Mouse (Mus musculus): ENCODE results near the gene C730034F03Rik. TPM values are rescaled to one million over a fixed set of nuclear protein-coding genes. Genes with fewer than 3 reads are reported as not detected.

The C730034F03Rik gene
- total RNA-seq, 2 experiments from 2014 or later = 1.8 to 3.4 TPM

DNA sequence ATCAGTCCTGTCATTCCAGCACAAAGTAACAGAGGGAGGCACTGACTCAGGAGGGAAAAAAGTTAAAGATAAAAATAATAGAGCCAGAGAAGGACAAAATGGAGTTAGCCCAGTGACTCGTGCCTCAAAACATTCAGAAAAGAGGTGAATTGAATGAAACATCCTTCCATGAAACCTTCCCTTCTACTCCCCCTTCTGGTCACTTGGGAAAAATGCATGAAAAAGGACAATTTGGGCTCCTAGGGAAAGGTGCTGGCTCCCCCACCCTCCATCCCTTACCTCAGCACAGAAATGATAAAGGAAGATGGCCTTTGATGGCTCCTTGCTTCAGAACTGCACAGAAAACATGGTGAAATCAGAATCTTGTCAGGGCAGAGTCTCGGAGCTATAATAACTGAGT is 39.2 kb downstream of the C730034F03Rik start:
- TF ChIP-seq CTCF (conservative IDR thresholded peaks at IDR 0.05) = peak; percentile 87
- Histone ChIP-seq H3K27ac (no peak overlapping the region), H3K4me3 (no peak overlapping the region)
- DNase-seq (ENCODE audit: low spot score in 2 of 2) = no peak

DNA sequence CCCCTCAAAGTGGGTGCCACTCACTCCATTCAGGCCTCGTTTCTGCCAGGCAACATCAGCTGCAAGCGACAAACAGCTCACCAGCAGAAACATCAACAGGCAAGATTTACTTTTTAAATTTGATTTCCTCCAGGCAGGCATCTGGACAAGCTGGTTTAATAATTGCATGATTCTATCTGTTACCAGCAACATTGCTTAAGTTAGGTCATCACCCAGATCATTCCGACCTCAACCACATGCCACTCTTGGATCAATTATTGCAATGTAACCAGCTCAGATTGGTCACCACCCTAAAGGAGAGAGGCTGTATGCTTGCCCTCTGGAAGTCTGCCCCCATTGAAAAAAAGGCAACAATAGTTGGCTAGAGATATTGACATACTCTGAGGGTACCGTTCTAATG is 42.1 kb downstream of the C730034F03Rik start:
- Histone ChIP-seq H3K27ac (no peak overlapping the region), H3K4me3 (no peak overlapping the region)
- DNase-seq (ENCODE audit: low spot score in 2 of 2) = no peak
- no peak for TF ChIP-seq CTCF (conservative IDR thresholded peaks at IDR 0.05)

DNA sequence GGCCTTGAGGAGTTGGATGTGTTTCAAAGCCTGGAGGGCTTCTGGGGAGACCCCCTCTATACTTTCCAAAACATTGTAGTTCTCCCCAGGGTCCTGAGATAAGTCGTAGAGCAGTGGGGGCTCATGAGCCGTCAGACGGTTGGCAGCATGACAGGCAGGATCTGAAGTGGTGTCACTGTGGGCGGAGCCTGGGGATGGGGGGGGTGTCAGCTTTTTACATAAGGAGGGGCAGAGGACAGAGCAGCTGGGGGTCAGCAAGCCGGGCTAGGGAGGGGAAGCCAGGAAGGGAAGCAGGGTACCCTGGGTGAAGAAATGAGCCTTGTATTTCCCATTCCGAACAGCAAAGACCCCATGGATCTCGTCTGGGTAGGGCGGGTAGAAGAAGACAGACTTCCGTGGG is 44.0 kb downstream of the C730034F03Rik start:
- no peak for TF ChIP-seq CTCF (conservative IDR thresholded peaks at IDR 0.05)
- Histone ChIP-seq H3K4me3 (no peak overlapping the region), H3K27ac (no peak overlapping the region)
- DNase-seq (ENCODE audit: low spot score in 2 of 2) = no peak

DNA sequence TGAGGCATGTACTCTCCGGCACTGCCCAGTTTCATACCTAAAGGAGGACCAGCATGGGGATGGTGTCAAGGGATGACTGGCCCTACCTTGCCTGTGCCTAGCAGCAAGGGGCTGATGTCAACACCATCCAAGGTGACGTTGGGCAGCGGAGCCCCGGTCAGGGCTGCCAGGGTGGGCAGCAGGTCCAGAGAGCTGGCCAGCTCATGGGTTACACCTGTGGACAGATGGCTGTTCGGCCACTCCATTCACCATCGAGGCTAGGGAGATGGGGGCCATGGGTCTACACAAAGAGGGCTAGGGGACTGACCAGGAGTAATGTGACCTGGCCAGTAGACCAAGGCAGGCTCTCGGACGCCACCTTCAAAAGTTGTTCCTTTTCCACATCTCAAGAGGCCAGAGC is 44.5 kb downstream of the C730034F03Rik start:
- no peak for TF ChIP-seq CTCF (conservative IDR thresholded peaks at IDR 0.05)
- DNase-seq (ENCODE audit: low spot score in 2 of 2) = no peak
- Histone ChIP-seq H3K27ac (no peak overlapping the region), H3K4me3 (no peak overlapping the region)

DNA sequence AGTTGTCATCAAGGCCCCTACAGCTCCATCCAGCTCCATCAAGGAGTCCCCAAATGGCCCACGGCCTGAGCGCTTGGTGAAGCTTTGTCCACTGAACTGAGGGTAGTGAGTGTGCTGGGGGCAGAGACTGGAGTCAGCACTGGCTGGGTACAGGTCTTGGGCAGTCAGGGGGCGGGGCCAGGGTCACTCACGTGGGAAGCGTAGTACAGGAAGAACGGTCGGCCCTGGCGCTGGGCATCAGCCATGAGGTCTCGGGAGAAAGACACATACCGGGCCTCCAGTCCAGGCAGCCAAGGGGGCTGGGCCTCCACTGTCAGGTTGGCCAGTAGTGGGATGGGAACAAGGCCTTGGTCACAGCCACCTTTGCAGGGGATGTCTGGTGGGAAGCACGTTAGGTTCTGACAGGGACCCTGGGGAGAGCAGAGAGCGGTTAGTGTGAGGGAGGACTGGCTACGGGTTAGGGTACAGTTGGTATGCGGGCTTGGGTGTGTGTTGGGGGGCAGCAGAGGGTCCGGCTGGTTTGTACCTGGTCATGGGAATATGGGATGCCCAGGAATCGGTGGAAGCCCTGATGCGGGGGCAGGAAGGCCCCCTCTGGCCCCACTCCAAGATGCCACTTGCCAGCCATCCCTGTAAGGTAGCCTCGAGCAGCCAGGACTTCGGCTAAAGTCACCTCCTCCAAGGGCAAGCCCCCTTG is 45.4 kb downstream of the C730034F03Rik start:
- peak overlapping the region; percentile 57; the same call in 1 of the 2 replicates for H3K4me3 ChIP-seq
- no peak for TF ChIP-seq CTCF (conservative IDR thresholded peaks at IDR 0.05)
- H3K27ac ChIP-seq = no peak overlapping the region; the same call in 1 of the 2 replicates
- no peak for DNase-seq (ENCODE audit: low spot score in 2 of 2)

DNA sequence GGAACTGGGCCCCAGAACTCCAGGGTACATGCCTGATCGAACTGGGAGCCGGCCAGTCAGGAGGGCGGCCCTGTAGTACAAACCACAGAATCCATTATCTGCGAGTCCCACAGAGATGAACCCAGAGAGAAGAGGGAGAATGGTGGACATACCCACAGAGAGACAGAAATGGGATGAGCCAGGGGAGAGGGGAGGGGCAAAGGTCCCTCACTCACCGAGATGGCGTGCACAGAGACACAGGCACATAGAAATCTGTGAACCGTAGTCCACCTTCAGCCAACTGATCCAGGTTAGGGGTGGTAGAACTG is 45.9 kb downstream of the C730034F03Rik start:
- Histone ChIP-seq H3K27ac (peak overlapping the region; percentile 98; the same call in 1 of the 2 replicates), H3K4me3 (peak overlapping the region; percentile 57)
- DNase-seq (ENCODE audit: low spot score in 2 of 2) = no peak
- TF ChIP-seq CTCF (conservative IDR thresholded peaks at IDR 0.05) = no peak

DNA sequence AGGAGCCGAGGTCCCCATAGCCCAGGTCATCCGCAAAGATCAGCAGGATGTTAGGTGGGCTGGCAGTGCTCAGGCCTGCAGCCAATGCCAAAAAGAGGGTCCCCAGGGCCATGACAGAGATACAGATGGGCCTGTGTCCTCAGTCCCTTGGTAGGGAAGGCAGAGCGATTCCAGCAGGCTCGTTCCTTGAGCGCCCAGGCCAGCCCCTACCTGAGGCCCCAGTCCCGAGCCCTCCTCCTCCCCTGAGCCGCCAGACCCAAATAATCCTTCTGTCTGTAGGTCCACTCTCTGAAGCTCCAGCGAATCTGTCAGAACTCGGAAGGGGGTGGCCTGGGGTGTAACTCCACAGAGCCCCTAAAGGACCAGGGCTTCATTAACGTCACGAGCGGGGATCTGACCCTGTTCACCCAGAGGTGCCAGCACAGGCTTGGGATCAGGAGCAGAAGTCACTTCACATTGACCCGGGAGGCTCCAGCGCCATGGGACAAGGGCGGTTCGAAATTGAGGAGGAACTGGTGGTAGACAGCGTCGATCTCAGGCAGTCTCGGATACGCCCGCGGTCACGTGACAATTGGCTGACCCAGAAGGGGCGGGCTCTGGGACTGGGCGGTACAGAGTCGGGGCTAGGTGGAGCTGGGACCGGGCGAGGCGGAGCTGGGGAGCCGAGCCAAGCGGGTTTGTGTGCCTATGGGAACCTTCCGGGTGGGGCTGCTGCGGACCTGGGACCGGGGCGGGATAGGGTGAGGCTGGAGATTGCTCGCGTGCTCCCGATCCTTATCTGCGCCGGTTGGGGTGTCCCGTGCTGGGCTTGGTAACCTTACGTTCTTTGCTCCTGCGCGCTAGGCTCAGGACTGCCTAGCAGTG is 46.5 kb downstream of the C730034F03Rik start:
- H3K27ac ChIP-seq = peak overlapping the region; percentile 98
- peak; percentile 88 to 94 for DNase-seq (ENCODE audit: low spot score in 2 of 2)
- TF ChIP-seq CTCF (conservative IDR thresholded peaks at IDR 0.05) = no peak
- peak overlapping the region; percentile 57 for H3K4me3 ChIP-seq

DNA sequence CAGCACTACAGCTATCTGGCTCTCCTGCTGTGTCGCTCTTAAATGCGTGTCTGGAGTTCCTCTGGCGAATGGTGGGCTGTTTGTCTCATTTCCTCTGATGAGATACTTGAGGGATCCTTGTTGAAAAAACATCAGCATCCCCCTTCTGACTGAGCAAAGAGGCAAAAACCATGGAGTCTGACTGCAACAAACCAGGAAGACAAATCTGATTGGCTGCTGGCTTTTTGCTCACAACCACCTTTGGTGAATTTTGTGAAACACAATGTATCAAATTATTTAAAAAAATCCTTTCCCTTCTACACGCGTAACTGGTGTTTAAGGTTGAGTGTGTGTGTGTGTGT is 47.1 kb downstream of the C730034F03Rik start:
- no peak for TF ChIP-seq CTCF (conservative IDR thresholded peaks at IDR 0.05)
- DNase-seq (ENCODE audit: low spot score in 2 of 2) = no peak
- peak overlapping the region; percentile 57 for H3K4me3 ChIP-seq
- H3K27ac ChIP-seq = peak overlapping the region; percentile 98

DNA sequence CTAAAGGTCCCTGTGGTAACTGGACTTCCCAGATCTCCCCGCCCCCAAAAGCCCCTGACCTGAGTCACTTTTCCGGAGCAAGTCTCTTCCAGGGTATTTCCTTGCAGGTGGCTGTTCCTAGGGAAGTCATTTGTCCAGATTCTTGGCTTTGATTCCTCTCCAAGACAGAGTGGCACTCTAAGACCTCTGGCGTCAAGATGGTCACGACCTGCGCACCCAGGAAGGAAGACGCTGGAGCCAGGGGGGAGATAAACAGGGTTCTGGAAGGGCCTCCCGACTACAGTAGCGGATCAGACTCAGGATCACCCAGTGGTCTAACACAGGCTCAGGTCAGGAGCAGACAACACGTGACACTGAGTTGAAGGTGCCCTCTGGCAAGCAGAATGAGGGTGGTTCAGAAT is 47.7 kb downstream of the C730034F03Rik start, which contains the start of gene Arsa:
Arsa (minus strand) TSS at position 335 of the 401 bp plus-strand sequence.
- Histone ChIP-seq H3K27ac (peak within 1 kb of the TSS; percentile 98), H3K4me3 (peak within 1 kb of the TSS; percentile 57)
- no peak for TF ChIP-seq CTCF (conservative IDR thresholded peaks at IDR 0.05)
- DNase-seq (ENCODE audit: low spot score in 2 of 2) = no peak

DNA sequence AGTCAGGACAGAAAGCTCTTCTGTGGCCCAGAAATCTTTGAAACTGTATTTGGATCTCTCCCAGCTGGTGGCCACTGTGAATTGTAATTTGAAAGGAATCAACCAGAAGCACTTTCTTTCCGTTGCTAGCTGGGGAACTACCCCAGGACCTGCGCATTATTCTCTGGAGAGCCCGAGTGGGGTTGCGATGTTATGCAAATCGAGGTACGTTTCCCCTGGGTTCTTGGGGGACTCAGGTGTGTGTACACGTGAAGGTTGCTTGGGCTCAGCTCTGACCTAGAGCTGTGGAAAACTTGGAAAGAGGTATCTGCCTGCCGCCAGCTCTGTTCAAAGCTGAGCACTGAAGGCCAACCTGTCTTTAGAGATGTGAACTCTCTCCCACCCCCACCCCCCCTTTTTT is 48.4 kb downstream of the C730034F03Rik start:
- TF ChIP-seq CTCF (conservative IDR thresholded peaks at IDR 0.05) = no peak
- Histone ChIP-seq H3K27ac (0 out of 2 replicates have a peak overlapping the region, but pooled peaks have one; percentile 43), H3K4me3 (no peak overlapping the region)
- no peak for DNase-seq (ENCODE audit: low spot score in 2 of 2)

DNA sequence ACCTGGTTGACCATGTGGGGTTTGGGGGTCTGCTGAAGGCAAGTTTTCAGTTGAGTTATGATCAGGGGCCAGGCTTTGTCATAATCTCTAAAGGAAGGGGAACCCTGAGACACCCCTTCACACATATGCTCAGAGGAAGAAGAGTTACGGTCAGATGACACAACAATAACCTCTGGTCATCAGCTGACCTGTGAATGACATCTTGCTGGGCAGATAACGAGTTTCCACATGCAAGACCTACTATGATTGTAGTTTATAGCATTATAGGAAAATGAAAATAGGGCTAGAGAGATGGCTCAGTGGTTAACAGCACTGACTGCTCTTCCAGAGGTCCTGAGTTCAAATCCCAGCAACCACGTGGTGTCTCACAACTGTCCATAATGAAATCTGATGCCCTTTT is 49.2 kb downstream of the C730034F03Rik start:
- no peak for TF ChIP-seq CTCF (conservative IDR thresholded peaks at IDR 0.05)
- no peak overlapping the region for H3K27ac ChIP-seq

More for the DNA sequence above, 49.2 kb downstream of the C730034F03Rik start:
- no peak for DNase-seq (ENCODE audit: low spot score in 2 of 2)
- H3K4me3 ChIP-seq = no peak overlapping the region

Other genes starting within 250 kb of the C730034F03Rik start
- 10 to 100 TPM; 49.7 to 59.1 TPM for gene Plxnb2, start 248.8 kb upstream of the C730034F03Rik start, total RNA-seq (2021)
- gene Dennd6b, start 233.1 kb upstream of the C730034F03Rik start, total RNA-seq (2021) = 10 to 100 TPM; 39.6 to 41.5 TPM
- gene Ppp6r2, start 218.0 kb upstream of the C730034F03Rik start, total RNA-seq (2021) = 100 to 1,000 TPM; 170 to 172 TPM
- 100 to 1,000 TPM; 356 to 361 TPM for gene Sbf1, start 114.3 kb upstream of the C730034F03Rik start, total RNA-seq (2021)
- gene Adm2, start 106.9 kb upstream of the C730034F03Rik start, total RNA-seq (2021) = not detected
- not detected for gene Miox, start 95.2 kb upstream of the C730034F03Rik start, total RNA-seq (2021)
- 10 to 100 TPM; 14.8 to 20.0 TPM for gene Lmf2, start 73.9 kb upstream of the C730034F03Rik start, total RNA-seq (2021)
- 100 to 1,000 TPM in 1 of 2 experiments, 10 to 100 TPM in 1; 97.6 to 101 TPM for gene Ncaph2, start 73.9 kb upstream of the C730034F03Rik start, total RNA-seq (2021)
- gene Sco2, start 55.7 kb upstream of the C730034F03Rik start, total RNA-seq (2021) = 10 to 100 TPM; 28.7 to 33.3 TPM
- gene Tymp, start 52.5 kb upstream of the C730034F03Rik start, total RNA-seq (2021) = 1 to 10 TPM; 1.3 TPM
- 1 to 10 TPM; 1.9 to 2.9 TPM for gene Odf3b, start 50.3 kb upstream of the C730034F03Rik start, total RNA-seq (2021)
- under 1 TPM; 0.59 to 0.71 TPM for gene Klhdc7b, start 44.7 kb upstream of the C730034F03Rik start, total RNA-seq (2021)
- not detected for gene Syce3, start 19.1 kb upstream of the C730034F03Rik start, total RNA-seq (2021)
- 1 to 10 TPM; 1.3 to 3.1 TPM for gene Cpt1b, start 3.7 kb upstream of the C730034F03Rik start, total RNA-seq (2021)
- under 1 TPM in 1 of 2 experiments, not detected in 1; 0.66 TPM for gene Gm44502, start 107 bp downstream of the C730034F03Rik start, total RNA-seq (2021)
- gene Chkb, start 319 bp downstream of the C730034F03Rik start, total RNA-seq (2021) = 10 to 100 TPM; 38.9 to 48.2 TPM
- 100 to 1,000 TPM; 254 to 279 TPM for gene Mapk8ip2, start 24.3 kb downstream of the C730034F03Rik start, total RNA-seq (2021)
- 10 to 100 TPM; 29.2 to 31.4 TPM for gene Arsa, start 47.8 kb downstream of the C730034F03Rik start, total RNA-seq (2021)
- gene Shank3, start 70.0 kb downstream of the C730034F03Rik start, total RNA-seq (2021) = 100 to 1,000 TPM; 243 to 251 TPM
- 1 to 10 TPM in 1 of 2 experiments, under 1 TPM in 1; 0.92 to 1.3 TPM for gene Acr, start 138.7 kb downstream of the C730034F03Rik start, total RNA-seq (2021)
- 10 to 100 TPM; 29.6 to 29.9 TPM for gene Rabl2, start 162.3 kb downstream of the C730034F03Rik start, total RNA-seq (2021)

Data from layer of hippocampus, adult 2 months (tissue).